Comparison of ENCODE assay signal across 9 mouse cellular contexts in the genomic region with DNA sequence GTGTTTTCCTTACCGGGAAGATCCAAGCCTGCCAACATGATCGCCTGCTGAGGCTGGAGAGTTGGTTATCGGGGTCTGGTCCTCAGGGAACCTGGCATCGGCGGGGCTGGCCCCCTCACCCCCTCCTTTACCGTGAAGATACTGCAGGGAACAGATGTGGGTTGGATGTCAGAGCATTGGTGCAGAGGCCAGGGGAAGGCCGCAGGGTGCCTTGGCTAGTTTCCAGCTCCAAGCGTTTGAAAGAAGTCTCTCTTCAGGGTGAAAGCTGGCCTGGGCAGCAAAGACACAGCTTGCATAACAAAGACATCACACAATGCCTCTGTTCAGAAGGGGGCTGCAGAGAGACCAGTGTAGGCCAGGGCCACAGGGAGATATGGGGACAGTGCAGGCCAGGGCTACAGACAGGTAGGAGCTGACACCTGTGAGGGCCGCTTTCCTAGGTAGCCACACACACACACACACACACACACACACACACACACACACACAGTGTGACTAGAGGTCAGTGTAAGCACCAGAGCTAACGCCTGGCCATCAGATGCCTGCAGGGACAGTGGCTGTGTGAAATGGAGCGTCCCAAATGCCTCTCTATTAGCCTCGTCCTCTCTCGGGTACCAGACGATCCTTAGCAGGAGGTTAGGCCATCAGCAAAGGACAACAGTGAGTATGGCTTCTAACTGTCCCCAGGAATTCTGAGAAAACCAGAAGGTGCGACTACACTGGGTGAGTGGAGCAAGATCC. TPM values are rescaled to one million over a fixed set of nuclear protein-coding genes. Genes with fewer than 3 reads are reported as not detected.
DNase-seq lines count a peak whose midpoint lies in the region; ATAC-seq and TF ChIP-seq lines count a peak whose summit lies in the region.
"Had no signal": no experiment of that assay in that cellular context is flagged by ENCODE, and none has a peak within 500 bp of the region (broad histone marks: within the 10 kb centered on the region; RNA-seq: fewer than 3 reads in every experiment).

No protein-coding gene starts in this region.

- no peak for ATAC-seq in CD4-positive, CD25-positive, alpha-beta regulatory T cell, adult 4 months

- TF ChIP-seq CTCF in brain, embryonic 14.5 days (IDR thresholded peaks at IDR 0.05; ENCODE audit: borderline replicate concordance, extremely low read depth, insufficient read depth, insufficient read length): no peak

- intact Hi-C loops in left cerebral cortex, postnatal 25 days (cut with DNase I): no loop called here

- DNase-seq in adrenal gland, adult 2 months: peak; percentile 29
- DNase-seq in adrenal gland, postnatal 25 days: no peak
- peak; percentile 83 for DNase-seq in brain, embryonic 14.5 days (ENCODE audit: low read depth)
- DNase-seq in heart, postnatal 4 days: peak; percentile 32
- peak; percentile 64 to 80 for DNase-seq in left cerebral cortex, postnatal 25 days (ENCODE audit: low spot score in 2 of 2)
- DNase-seq in retina, postnatal 1 day: peak; percentile 87
- DNase-seq in adipocyte (ENCODE audit: low spot score): no peak

- no peak for TF ChIP-seq POLR2A in brain, embryonic 14.5 days (IDR thresholded peaks at IDR 0.05; ENCODE audit: borderline replicate concordance, extremely low read depth, insufficient read depth, insufficient read length, poor library complexity, severe bottlenecking)

RNA-seq across cellular contexts. Expression of gene Hhatl, which starts 17.9 kb away (rescaled TPM):
- total RNA-seq in adrenal gland, adult 2 months (2021): not detected
- 0.13 and 0.17 TPM in 2 replicates for polyA plus RNA-seq in adrenal gland, adult 2 months (2012; rRNA removed)
- total RNA-seq in adrenal gland, postnatal 25 days (2021): not detected in 2 replicates
- polyA plus RNA-seq in brain, embryonic 14.5 days (2012; rRNA removed): 0.40 and 0.49 TPM in 2 replicates
- total RNA-seq in heart, postnatal 4 days (2021): 10 to 100 TPM; 72.5 to 84.4 TPM
- total RNA-seq in left cerebral cortex, postnatal 25 days (2021): 10 to 100 TPM; 16.1 to 18.8 TPM
- not detected for polyA plus RNA-seq in CD4-positive, CD25-positive, alpha-beta regulatory T cell, adult 4 months (2017; shearing (Covaris generic))

RNA-seq across cellular contexts. Expression of gene Ccdc13, which starts 29.0 kb away (rescaled TPM):
- total RNA-seq in adrenal gland, adult 2 months (2021): 1 to 10 TPM in 1 of 2 experiments, under 1 TPM in 1; 0.63 to 1.0 TPM
- 0.26 and 1.2 TPM in 2 replicates for polyA plus RNA-seq in adrenal gland, adult 2 months (2012; rRNA removed)
- total RNA-seq in adrenal gland, postnatal 25 days (2021): 1.3 and 1.5 TPM in 2 replicates
- polyA plus RNA-seq in brain, embryonic 14.5 days (2012; rRNA removed): 2.7 and 2.9 TPM in 2 replicates
- total RNA-seq in heart, postnatal 4 days (2021): not detected
- 1 to 10 TPM; 5.2 to 6.9 TPM for total RNA-seq in left cerebral cortex, postnatal 25 days (2021)
- polyA plus RNA-seq in CD4-positive, CD25-positive, alpha-beta regulatory T cell, adult 4 months (2017; shearing (Covaris generic)): not detected
- polyA plus RNA-seq: liver, embryonic 16.5 days had no signal

RNA-seq across cellular contexts. Expression of gene Klhl40, which starts 32.8 kb away (rescaled TPM):
- not detected for total RNA-seq in adrenal gland, adult 2 months (2021)
- not detected in 2 replicates for polyA plus RNA-seq in adrenal gland, adult 2 months (2012; rRNA removed)
- total RNA-seq in adrenal gland, postnatal 25 days (2021): 0.18 TPM in 1 of 2 replicates, not detected in the other
- 0.55 and 0.72 TPM in 2 replicates for polyA plus RNA-seq in brain, embryonic 14.5 days (2012; rRNA removed)
- total RNA-seq in heart, postnatal 4 days (2021): 10 to 100 TPM; 14.1 to 15.4 TPM
- 1 to 10 TPM; 4.9 to 5.5 TPM for total RNA-seq in left cerebral cortex, postnatal 25 days (2021)
- polyA plus RNA-seq in CD4-positive, CD25-positive, alpha-beta regulatory T cell, adult 4 months (2017; shearing (Covaris generic)): not detected

RNA-seq across cellular contexts. Expression of gene Higd1a, which starts 47.9 kb away (rescaled TPM):
- total RNA-seq in adrenal gland, adult 2 months (2021): 100 to 1,000 TPM in 1 of 2 experiments, 10 to 100 TPM in 1; 44.6 to 103 TPM
- polyA plus RNA-seq in adrenal gland, adult 2 months (2012; rRNA removed): 15.4 and 20.8 TPM in 2 replicates
- 77.9 and 79.7 TPM in 2 replicates for total RNA-seq in adrenal gland, postnatal 25 days (2021)
- 42.6 and 43.8 TPM in 2 replicates for polyA plus RNA-seq in brain, embryonic 14.5 days (2012; rRNA removed)
- total RNA-seq in heart, postnatal 4 days (2021): 100 to 1,000 TPM; 153 to 165 TPM
- 10 to 100 TPM; 94.1 to 99.6 TPM for total RNA-seq in left cerebral cortex, postnatal 25 days (2021)
- polyA plus RNA-seq in CD4-positive, CD25-positive, alpha-beta regulatory T cell, adult 4 months (2017; shearing (Covaris generic)): 100 to 1,000 TPM in 1 of 2 experiments, 10 to 100 TPM in 1; 94.5 to 129 TPM

RNA-seq across cellular contexts. Expression of gene Zfp651, which starts 51.1 kb away (rescaled TPM):
- total RNA-seq in adrenal gland, adult 2 months (2021): 10 to 100 TPM; 26.6 to 49.7 TPM
- 36.6 and 51.5 TPM in 2 replicates for polyA plus RNA-seq in adrenal gland, adult 2 months (2012; rRNA removed)
- total RNA-seq in adrenal gland, postnatal 25 days (2021): 33.3 and 55.7 TPM in 2 replicates
- polyA plus RNA-seq in brain, embryonic 14.5 days (2012; rRNA removed): 38.8 and 51.4 TPM in 2 replicates
- total RNA-seq in heart, postnatal 4 days (2021): 10 to 100 TPM; 75.6 to 81.6 TPM
- total RNA-seq in left cerebral cortex, postnatal 25 days (2021): 100 to 1,000 TPM; 108 to 115 TPM
- under 1 TPM; 0.22 to 0.30 TPM for polyA plus RNA-seq in CD4-positive, CD25-positive, alpha-beta regulatory T cell, adult 4 months (2017; shearing (Covaris generic))

Comparison
In these comparisons a context has a peak if more than half of its experiments do, and no peak if none do; other contexts are left out.
1. DNase-seq: peak in adrenal gland, adult 2 months (single experiment), brain, embryonic 14.5 days (single experiment), heart, postnatal 4 days (single experiment), left cerebral cortex, postnatal 25 days (2 of 2) and retina, postnatal 1 day (single experiment); none in adrenal gland, postnatal 25 days (single experiment) and adipocyte (single experiment).
2. RNA of gene Hhatl, which starts 17.9 kb away (total RNA-seq): 72.5 to 84.4 TPM in heart, postnatal 4 days and 16.1 to 18.8 TPM in left cerebral cortex, postnatal 25 days; not detected in adrenal gland, postnatal 25 days and not detected in adrenal gland, adult 2 months; every median in the first group is over 10 times any median in the second.